Mouse (Mus musculus) hindlimb bud, embryonic 11.5 days (tissue): ENCODE measurements around the gene Rhof.

Source experiments
- DNase-seq: peaks from one replicate; pipeline ENCODE4 v3.0.0-alpha.2; 2012; ENCODE audit warnings: low read depth, low spot score; ENCODE audit errors: extremely low spot score

Gene Rhof

DNA sequence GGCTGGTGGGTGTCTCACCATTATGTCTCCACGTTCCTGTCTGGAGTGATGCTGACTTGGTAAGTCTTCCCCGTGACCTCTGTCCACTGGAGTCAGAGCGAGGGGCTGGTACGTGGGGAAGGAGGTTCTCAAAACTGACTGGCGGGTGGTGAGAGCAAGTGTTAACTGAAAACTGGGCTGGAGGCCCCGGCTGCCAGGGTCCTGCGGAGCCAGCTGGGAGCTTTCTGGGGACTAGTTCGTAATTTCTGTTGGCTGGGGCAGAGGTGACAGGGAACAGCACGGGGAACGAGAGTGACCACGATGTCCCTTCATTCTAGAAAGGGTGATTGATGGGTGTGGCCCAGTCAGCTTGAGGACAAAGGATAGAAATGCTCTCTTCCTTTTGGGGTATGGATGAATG, 18.4 kb downstream of the Rhof start:
- no peak for DNase-seq

DNA sequence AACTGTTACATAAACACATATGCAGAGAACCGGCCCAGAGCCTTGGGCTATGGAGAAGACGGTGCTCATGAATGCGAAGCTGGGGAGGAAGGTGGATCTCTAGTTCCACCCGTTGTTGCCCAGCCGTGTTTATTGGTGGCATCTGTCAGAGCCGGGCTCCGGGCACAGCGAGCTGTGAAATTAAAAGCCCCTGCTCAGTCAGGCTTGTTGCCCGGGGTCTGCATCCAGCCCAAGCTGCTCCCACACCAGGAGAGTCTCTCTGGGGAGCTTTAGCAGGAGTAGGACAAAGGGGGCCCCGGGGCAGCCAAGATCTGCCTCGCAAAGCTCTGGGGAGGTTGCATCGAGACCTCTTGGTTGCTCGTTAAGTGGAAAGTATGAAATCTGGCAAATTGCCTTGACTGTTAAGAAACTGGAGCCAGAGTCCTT, 22.2 kb downstream of the Rhof start:
- no peak for DNase-seq

DNA sequence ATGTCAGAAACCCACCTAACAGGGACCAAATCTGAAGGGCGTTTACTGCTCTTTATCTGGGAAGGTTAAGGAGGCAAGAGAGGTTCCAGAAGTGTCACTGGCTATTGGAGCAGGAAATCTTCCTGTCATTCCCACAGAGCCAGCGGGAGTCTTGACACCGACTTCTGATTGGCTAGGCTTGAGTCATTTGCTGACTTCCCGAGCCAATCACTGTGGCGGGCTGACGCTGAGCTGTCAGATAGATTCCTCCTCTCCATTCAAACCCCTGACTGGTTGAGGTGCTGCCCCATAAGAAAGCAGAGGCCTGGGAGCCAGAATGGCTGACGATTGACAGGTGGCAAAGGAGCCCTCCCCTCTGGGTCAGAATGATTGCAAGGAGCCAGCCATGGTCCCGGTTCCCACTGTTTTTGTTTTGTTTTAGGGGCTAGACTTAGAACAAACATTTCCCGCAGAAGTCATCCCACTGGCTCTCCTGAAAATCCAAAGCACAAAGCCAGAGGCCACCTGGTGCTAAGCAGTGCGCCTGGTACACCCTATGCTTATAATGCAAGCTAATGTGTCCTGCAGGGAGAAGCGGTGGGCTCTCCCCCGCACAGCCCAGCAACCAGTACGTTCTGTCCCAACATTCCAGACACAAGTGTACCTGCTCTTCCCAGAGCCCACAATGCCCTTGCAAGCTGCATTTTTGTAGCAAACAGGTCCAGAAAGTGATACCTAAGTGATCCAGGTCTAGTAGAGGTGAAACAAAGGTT, 22.9 kb downstream of the Rhof start:
- no peak for DNase-seq

DNA sequence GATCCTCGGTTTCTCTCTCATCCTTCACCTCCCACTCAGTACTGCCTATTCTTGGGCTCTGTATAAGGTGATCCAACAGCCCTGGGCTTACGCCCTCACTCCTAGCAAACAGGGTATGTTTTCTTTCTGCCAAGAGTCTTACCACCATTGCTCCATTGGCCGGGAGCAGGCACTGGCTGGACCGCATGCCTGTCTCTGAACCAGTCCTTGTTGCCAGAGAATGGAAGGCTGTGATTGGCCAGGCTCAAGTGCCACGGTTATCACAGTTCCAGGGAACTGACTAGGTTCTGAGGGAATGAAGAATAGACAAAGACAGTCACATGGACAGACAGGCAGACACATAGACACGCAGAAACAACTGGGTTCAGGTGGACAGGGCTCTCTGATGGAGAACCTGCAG, 27.7 kb downstream of the Rhof start:
- DNase-seq = no peak

DNA sequence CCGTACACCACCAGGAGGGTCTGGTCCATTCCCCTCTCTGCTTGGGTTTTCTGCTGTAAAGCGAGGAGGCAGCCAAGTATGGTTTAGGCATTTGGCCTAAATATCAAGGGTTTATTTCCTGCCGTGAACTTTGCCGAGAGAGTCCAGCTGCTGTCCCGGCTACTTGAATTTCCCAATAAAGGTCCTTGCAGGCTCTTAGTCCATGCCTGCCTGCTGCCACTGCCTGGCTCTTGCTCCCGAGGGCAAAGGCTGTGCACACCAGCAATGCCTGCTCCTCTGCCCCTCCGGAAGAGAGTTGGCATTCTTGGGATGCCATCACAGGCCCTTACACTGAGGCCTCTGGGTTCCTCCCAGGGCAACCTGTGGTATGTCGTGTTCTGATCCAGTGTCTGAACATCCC, 28.9 kb downstream of the Rhof start:
- no peak for DNase-seq

DNA sequence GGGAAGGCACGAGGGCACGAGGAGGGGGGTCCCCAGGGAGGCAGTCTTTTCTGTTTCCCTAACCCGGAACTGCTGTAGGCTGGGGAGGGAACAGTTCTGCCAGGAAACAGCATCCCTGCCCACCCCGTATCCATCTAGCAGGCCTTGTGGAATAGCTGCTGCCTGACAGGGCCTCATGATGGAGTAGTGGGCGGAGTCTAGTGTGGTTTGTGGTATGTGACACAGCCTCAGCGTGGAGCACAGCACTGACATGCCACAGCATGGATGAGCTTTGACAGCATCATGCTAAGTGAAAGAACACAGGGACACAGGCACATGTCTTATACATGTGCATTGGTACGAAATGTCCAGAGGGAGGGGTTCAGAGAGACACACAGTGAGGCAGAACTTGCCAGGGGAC, 30.1 kb downstream of the Rhof start:
- no peak for DNase-seq

DNA sequence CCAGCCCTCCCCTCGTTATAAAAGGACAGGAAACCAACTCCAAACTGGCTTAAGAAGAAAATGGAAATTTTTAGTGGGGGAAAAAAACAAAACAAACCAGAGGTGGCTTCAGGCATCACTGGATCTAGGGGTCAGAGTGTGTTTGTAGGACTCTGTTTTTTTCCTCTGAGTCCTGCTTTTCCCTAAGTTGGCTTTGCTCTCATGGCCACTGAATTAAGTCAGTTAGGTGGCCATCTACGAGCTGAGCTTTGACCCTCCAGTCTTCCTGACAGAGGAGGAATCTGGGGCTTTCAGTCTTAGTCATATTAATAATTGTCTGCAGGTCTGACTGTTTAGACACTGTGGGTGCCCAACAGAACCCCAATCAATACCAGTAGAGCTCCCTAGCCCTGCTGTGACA, 34.0 kb downstream of the Rhof start:
- no peak for DNase-seq

DNA sequence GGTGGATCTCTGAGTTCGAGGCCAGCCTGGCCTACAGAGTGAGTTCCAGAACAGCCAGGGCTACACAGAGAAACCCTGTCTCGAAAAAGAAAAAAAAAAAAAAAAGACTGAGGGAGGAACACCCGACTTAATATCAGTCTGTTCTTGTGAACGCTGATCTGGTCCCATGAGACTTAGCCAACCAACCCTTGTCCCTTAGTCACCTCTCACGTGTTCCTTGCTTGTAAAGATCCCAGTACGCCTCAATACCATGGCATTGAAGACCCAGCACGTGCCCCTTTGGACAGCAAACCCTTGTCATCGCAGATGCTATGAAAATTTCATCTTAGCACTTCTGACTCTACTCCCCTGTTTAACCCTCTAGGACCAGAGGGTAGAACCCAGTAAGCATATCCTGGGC, 36.2 kb downstream of the Rhof start:
- DNase-seq = no peak

DNA sequence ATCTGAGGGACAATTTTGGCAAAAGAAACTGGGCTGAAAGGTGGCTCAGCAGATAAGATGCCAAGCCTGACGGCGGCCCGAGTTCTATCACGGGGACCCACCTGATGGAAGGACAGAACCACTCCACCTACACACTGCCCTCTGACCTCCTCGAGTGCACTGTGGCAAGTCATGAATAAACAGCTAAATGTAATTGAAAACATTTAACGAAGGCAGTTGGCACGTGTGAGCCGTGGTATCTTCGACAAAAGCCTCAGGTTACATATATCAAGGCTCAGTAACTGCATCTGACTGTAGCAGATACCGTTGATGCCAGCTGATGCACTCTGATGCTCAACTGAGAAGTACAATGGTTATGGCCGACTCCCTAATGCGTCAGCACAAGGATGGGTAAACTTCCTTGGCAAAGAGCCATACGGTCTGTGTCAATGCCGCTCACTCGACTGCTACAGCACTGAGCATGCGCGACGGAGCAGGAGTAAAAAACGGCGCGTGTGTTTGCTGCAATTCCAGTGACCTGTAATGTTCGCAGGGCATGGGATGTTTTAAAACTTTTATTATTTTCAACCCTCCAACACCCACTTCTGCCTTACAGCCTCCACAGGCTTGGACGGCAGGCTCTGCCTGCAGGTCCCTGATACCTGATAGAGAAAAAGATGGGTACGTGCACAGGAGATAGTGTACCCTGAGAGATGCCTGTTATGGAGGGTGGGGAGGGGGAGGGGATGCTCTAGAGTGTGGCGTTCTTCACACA, 38.1 kb downstream of the Rhof start:
- DNase-seq = no peak

DNA sequence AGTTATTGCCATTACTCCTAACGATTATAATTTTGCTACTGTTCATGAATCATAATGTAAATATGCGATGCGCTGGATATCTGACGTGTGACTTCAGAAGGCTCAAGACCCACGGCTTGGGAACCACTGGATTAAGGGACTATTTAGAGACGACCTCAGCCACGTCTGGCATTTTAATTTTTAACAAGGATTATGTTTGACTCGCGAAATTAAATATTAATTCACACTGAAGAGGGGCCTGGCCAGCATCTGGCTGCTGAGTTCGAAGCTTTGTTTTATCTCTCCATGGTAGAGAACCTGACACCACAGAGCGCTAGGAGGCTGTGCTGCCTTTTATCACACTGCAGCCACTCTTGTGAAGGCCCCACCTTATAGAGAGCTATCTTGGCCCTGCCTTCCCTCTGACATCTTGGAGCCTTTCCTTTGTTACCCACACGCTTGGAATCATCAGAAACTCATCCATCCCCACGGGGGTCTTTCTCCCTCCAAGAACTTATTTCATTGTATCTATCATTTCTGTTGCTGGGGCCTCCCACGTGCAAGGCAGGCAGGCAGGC, 39.3 kb downstream of the Rhof start:
- no peak for DNase-seq

DNA sequence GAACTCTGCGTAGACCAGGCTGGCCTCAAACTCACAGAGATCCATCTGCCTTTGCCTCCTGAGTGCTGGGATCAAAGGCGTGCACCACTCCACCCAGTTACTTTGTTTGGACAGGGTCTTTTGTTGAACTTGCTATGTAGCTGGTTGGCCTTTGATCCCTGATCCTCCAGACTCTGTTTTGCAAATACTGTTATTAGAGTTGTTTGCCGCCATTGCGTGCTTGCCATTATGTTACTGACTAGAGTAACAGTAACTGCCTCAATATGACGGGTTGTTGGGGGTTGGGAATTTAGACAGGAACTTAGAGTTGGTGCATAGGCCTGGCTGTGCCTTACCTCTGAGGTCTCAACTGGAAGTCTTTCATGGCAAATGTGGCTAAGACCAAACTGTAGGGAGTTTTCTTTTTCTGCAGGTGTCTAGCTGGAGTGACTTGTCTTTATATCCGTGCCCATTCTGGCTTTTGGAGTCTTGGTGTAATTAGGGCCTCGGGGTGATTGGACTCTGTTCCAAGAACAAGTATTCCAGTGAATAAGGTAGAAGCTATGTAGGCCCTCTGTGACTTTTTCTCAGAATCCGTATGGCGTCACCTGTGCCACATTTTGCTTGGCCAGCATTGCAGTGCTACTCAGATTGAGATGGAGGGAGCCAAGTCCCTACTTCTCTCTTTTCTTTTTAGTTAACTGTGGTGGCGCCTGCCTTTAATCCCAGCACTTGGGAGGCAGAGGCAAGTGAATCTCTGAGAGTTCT, 41.8 kb downstream of the Rhof start:
- no peak for DNase-seq

DNA sequence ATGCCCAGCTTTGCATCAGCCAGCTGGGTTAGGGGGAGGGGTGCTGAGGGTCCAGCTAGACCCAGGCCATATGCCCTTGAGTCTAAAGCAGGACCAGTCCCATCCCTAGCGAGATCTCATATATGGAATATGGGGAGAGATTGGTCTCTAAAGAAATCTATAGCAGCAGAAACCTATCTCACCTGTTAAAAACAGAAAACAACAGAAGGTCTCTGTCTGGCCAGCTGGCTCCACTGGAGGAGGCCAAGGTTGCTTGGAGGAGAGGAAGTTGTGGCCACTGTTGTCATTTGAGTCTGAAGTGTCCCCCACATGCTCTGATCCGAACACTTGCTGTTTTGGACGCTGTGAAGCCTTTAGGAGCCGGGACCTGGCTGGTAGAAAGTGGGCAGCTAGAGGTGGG, 43.7 kb downstream of the Rhof start:
- DNase-seq = no peak

DNA sequence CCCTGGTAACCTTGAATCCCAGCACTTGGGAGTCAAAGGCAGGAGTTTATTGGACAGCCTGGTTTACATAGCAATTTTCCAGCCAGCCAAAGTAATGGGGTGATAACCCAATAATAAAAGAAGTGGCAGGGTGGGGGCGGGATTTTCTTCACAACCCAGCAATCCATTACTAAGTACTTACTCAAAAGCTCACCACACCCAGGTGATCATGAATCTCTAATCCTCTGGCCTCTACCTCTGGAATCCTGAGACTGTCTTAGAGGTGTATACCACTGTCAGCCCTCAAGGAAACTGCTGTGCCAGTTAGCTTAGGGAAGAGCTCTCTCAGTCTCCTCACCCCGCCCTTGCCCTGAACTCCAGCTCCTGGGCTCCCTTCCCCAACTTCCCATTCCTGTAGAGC, 46.0 kb downstream of the Rhof start:
- no peak for DNase-seq

DNA sequence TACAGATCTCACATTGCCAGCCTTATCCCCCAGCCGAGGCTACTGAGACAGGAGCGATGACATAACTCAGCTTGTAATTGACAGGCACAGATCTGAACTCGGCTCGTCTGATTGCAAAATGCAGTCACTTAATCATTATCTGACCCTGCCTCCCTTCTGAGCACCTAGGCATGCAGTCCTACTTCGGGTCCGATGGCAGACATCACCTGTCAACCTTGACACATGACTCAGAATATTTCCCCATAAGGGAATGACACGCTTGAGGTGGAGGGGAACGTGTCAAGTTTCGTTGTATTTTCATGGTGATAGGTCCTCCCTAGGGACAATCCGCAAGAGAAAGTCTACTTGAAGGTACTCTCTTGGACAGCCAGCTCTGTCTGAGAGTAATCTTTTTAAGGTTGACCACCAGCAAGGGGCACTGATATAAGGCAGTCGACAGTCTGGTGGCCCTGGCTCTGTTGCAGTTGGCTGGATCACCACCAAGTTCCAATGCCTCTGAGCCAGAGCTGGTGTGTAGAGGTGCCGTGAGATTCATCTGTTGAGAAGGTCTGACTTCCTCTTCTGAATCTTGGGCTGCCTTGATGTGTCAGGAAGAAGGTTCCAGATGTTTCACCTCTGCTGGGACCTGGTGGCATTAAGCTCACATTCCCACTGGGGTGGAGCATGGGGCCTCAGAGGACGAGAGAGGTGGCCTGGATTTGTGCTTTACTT, 49.0 kb downstream of the Rhof start:
- DNase-seq = no peak

DNA sequence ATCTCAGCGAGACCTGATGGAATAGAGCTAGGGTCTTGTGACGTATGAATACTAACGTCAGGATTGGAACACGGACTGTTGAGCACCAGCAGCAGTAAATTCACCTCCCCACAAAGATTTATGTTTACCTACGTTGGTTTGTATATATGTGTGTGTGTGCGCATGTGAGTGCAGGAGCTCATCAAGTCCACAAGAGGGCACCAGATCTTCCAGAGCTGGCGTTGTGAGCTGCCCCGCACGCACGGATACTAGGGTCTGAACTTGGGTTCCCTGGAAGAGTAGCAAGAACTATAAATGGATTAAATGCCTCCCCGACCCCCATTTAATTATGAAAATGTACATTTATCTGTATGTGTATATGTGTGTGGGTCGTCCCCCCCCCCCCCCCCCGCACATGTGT, 52.0 kb downstream of the Rhof start:
- DNase-seq = no peak

DNA sequence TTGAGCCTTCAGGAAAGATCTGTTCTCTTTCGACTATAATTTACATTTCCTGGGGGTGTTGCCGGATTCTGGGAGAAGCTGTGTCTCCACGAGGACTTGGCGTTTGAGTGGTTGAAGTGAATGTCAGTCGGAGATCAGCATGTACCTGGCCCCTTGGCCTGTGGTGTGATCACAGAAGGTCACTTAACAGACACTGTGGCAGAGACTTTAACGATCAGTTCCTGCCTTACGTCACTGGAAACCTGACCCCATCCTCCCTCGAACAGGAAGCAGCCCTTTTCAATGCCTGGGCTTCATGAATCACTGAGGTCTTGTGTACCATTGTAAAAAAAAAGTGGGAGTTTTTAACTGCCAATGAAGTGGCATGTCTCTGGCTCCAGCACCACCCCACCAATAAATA, 52.5 kb downstream of the Rhof start:
- DNase-seq = no peak

DNA sequence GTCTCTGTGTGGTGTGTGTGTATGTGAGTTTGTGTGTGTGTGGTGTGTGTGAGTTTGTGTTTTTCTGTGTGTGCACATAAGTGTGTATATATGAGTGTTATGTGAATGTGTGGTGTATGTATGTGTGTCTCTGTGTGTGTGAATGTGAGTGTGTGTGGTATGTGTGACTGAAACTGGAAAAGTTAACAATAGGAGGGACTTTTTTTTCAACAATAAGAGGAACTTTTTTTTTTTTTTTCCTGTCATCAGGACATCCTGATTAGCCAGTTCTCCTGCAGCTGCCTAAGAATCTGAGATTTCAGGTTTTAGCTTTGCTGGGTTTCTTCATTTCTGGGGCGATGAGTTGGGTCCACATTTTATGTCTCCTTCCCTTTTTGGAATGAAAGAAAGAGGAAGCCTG, 52.9 kb downstream of the Rhof start:
- no peak for DNase-seq

DNA sequence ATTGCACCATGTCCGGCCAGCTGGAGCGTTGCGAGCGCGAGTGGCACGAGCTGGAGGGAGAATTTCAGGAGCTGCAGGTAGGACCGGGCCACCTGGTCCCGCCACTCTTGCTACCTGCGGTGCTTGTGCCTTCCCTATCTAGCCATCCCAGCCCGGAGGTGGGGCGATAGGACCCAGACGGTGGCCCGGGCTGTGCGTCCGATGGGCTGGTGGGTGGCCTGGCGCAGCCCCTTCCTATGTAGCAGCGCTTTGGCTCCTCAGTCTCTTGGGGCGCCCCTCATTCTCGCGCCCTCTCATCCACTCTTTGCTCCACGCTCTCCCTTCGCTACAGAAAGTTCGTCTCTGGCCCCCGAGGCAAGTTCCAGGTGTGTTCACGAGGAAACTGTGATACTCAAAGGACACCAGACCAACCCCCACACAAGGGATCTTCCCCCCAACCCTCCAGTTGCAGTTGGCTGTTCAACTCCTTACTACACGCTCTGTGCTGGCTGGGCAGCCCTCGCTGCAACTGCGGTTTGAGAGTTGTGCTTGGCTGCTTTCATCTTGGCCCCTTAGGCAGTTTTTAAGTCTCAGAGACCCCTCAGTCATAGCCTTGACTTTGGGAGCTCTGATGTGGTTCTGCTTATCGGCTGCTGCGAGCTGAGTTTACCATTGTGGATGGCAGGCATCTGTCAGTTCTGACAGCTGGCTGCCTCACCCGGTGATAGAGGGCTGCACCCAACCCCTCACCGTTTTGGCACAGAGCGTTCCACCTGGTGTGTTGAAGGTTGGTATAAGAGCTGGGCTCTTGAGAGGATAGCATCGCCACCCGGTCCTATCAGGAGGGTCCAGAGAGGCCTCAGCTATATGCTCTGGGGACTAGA, 55.8 kb downstream of the Rhof start:
- DNase-seq = no peak

DNA sequence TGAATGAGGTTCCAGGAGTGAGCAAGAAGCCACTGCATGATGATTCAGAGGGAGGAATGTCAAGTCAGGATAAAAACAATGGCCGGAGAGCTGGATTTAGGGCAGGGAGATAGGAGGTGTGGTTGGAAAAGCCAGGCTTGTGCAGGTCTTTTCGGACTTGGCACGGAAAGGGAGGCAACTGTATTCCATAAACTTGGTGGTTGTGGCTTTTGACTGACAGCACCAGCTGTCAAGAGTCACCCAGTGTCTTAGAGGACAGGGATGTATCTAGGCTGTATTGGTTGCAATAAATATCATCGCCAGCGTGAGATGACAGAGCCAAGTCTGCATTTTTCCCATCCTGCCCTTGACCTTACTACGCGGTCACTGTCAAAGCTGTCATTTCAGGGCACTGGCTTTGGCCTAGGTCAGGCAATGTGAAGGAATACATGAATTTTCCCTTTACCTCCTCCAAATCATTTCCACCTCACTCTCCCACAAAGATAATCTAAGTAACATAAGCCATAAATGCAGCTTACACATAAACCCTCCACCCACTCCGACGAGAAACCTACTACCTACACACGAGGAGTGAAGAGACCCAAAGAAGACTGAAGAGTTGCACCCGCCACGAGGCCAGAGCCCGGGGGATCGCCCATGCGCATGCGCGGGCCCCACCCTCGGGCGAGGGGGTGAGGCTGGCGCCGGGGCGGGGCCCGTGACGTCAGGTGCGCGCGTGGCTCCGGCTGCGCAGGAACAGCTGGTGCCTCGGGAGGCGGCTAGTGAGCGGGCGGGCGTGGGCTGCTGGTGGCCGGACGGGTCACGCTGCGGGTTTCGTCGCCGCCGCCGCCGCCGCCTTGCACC, 56.7 kb downstream of the Rhof start:
- no peak for DNase-seq
